Mouse (Mus musculus): Measurements from ENCODE around the gene Lipe. TPM values are rescaled to one million over a fixed set of nuclear protein-coding genes. Genes with fewer than 3 reads are reported as not detected.
"Not testable (repeated sequence)": the region's sequence is repeated elsewhere in the genome, so short reads cannot be mapped to it uniquely, and the experiment has no call there.

Gene Lipe
- polyA plus RNA-seq, 1 experiment from 2014 or later, result 10.9 TPM

GRCm38 (mm10) chr7:25432381-25432780, 33.9 kb upstream of the Lipe start:
- no peak overlapping the region for H3K9ac ChIP-seq
- no peak overlapping the region for H3K4me2 ChIP-seq (replicated peaks)
- no peaks in the 10 kb centered on the region for H3K36me3 ChIP-seq
- H3K4me3 ChIP-seq, result no peak overlapping the region
- peaks cover 8% of the 10 kb centered on the region; the same call in 1 of the 2 replicates for H3K4me1 ChIP-seq
- H3K27ac ChIP-seq, result no peak overlapping the region
- WGBS, result 87% methylated on average over 6 of the region's 6 CpGs
- no peaks in the 10 kb centered on the region for H3K27me3 ChIP-seq
- ATAC-seq (ENCODE audit: insufficient number of reproducible peaks, insufficient read depth, low FRiP score, low TSS enrichment), result no peak
- H3K9me3 ChIP-seq, result no peaks in the 10 kb centered on the region

DNA sequence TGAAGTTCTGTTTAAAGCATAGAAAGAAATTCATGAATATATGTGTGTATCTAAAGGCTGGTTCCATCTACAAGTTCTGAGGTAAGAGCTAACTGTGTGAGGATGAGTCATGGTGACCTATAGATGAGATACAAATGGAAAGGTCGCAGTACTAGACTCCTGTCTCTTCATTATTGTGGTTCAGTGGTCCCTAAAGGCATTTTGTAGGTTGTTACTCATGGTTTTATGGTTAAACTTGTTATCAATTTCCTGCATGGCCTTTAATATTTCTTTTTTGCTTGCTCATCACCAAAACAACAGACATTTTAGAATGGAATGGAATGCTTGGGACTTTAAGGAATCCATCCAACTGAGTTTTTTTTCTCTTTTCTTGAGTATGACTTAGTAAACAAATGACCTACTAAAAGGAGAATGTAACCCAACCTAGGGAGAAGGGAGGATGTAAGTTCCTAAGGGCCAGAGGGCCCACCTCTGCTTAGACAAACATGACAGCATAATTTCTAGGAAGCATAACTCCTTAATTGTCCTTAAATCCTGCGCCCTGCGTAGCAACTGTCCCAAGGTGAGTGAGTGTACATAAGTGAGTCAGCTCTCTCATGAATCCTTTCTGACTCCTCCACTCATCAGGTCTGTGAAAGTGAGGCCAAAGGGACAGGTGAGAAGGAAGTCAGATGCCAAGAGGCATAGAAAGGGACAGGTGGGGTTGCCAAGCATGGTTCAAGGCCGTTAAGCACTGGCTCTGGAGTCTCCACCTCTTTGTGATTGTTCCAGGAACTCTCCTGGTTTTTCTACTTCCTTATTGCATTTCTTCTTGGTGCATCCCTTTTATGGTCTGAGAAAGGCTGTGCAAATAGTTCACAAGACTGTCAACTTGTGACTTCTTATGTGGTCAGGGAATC, 31.6 kb upstream of the Lipe start:
- 78% methylated on average over 4 of the region's 4 CpGs for WGBS
- no peak overlapping the region for H3K4me2 ChIP-seq (replicated peaks)
- H3K4me3 ChIP-seq, result no peak overlapping the region
- no peak for ATAC-seq (ENCODE audit: insufficient number of reproducible peaks, insufficient read depth, low FRiP score, low TSS enrichment)
- H3K4me1 ChIP-seq, result peaks cover 5% of the 10 kb centered on the region; the same call in 1 of the 2 replicates
- no peaks in the 10 kb centered on the region for H3K36me3 ChIP-seq
- no peak overlapping the region for H3K9ac ChIP-seq
- no peaks in the 10 kb centered on the region for H3K9me3 ChIP-seq
- H3K27me3 ChIP-seq, result no peaks in the 10 kb centered on the region
- no peak overlapping the region for H3K27ac ChIP-seq

DNA sequence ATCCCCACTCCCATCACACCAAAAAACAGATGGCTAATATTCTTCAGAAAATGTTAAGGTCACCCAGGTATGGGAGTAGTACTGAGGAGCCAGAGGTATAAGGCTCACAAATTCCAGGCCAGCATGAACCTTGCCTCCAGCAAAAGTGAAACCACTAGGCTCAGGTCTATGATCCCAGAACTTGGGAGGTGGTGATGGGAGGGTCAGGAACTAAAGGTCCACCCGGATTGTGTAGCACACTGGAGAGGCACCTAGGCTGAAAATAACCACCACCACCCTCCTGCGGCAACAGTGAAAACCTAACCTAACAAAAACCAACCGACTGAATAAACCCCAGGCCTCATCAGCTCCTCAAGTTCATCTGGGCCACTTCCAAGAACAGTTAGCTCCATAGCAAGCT, 29.8 kb upstream of the Lipe start:
- Histone ChIP-seq H3K9me3 (no peaks in the 10 kb centered on the region), H3K27ac (no peak overlapping the region), H3K9ac (no peak overlapping the region), H3K4me3 (no peak overlapping the region), H3K27me3 (no peaks in the 10 kb centered on the region), H3K4me1 (peaks cover 2% of the 10 kb centered on the region; the same call in 1 of the 2 replicates), H3K4me2 (replicated peaks) (no peak overlapping the region), H3K36me3 (no peaks in the 10 kb centered on the region)
- no peak for ATAC-seq (ENCODE audit: insufficient number of reproducible peaks, insufficient read depth, low FRiP score, low TSS enrichment)
- 90% methylated on average over 3 of the region's 3 CpGs for WGBS

GRCm38 (mm10) chr7:25427144-25427543, 28.6 kb upstream of the Lipe start:
- no peak overlapping the region for H3K4me2 ChIP-seq (replicated peaks)
- H3K9ac ChIP-seq, result no peak overlapping the region
- WGBS, result 78% methylated on average over 5 of the region's 5 CpGs
- H3K36me3 ChIP-seq, result no peaks in the 10 kb centered on the region
- H3K27me3 ChIP-seq, result peaks cover 7% of the 10 kb centered on the region
- 0 out of 2 replicates have a peak, but pooled peaks cover 5% of the 10 kb centered on the region for H3K4me1 ChIP-seq
- no peaks in the 10 kb centered on the region for H3K9me3 ChIP-seq
- no peak for ATAC-seq (ENCODE audit: insufficient number of reproducible peaks, insufficient read depth, low FRiP score, low TSS enrichment)
- no peak overlapping the region for H3K4me3 ChIP-seq
- no peak overlapping the region for H3K27ac ChIP-seq

DNA sequence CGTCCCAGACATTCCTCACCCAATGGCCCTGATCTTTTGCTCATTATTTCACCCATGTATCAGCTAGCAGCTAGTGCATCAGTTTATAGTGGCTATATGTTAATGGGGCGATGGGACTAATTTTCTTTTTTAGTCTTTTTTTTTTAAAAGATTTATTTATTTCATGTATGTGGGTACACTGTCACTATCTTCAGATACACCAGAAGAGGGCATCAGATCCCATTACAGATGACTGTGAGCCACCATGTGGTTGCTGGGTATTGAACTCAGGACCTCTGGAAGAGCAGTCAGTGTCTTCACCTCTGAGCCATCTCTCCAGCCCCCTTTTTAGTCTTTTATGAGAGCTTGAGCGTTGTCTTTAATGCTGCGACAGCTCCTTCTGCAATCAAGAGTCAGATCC, 27.9 kb upstream of the Lipe start:
- not testable (repeated sequence) for ATAC-seq (ENCODE audit: insufficient number of reproducible peaks, insufficient read depth, low FRiP score, low TSS enrichment); H3K27ac ChIP-seq; H3K36me3 ChIP-seq; H3K9ac ChIP-seq; H3K4me3 ChIP-seq; H3K4me2 ChIP-seq (replicated peaks); H3K4me1 ChIP-seq; H3K9me3 ChIP-seq
- WGBS, result 91% methylated on average over 4 of the region's 4 CpGs
- H3K27me3 ChIP-seq, result peaks cover 13% of the 10 kb centered on the region

GRCm38 (mm10) chr7:25424429-25424828, 25.9 kb upstream of the Lipe start:
- no peak overlapping the region for H3K4me3 ChIP-seq
- H3K4me1 ChIP-seq, result 0 out of 2 replicates have a peak, but pooled peaks cover 5% of the 10 kb centered on the region
- ATAC-seq (ENCODE audit: insufficient number of reproducible peaks, insufficient read depth, low FRiP score, low TSS enrichment), result no peak
- no peak overlapping the region for H3K9ac ChIP-seq
- H3K9me3 ChIP-seq, result no peaks in the 10 kb centered on the region
- H3K4me2 ChIP-seq (replicated peaks), result no peak overlapping the region
- no peaks in the 10 kb centered on the region for H3K36me3 ChIP-seq
- 30% methylated on average over 4 of the region's 4 CpGs for WGBS
- no peak overlapping the region for H3K27ac ChIP-seq
- peaks cover 14% of the 10 kb centered on the region for H3K27me3 ChIP-seq

GRCm38 (mm10) chr7:25422286-25422841, 23.9 kb upstream of the Lipe start:
- Histone ChIP-seq H3K27ac (no peak overlapping the region), H3K4me1 (0 out of 2 replicates have a peak, but pooled peaks cover 5% of the 10 kb centered on the region), H3K4me3 (no peak overlapping the region), H3K9me3 (no peaks in the 10 kb centered on the region), H3K27me3 (peaks cover 14% of the 10 kb centered on the region), H3K36me3 (no peaks in the 10 kb centered on the region), H3K9ac (no peak overlapping the region), H3K4me2 (replicated peaks) (no peak overlapping the region)
- ATAC-seq (ENCODE audit: insufficient number of reproducible peaks, insufficient read depth, low FRiP score, low TSS enrichment), result no peak
- WGBS, result 68% methylated on average over 16 of the region's 16 CpGs

DNA sequence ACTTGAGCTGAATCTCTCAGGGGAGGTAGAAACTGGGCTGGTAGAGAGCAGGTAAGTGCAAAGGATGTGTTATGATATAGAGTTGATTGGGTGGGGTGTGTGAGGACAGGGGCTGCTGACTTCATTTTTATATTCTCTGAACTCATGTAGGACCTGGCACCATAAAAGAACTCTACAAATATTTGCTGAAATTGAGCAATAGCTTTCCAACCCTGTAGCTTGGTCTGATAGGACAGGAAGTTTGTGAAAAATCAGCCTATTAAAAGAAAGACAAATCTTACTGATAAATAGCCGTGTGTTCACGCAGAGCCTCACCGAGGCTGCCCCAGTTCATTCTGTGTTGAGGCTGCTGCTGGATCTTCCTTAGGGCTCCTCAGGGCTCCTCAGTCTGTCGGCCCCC, 21.4 kb upstream of the Lipe start:
- no peak for ATAC-seq (ENCODE audit: insufficient number of reproducible peaks, insufficient read depth, low FRiP score, low TSS enrichment)
- H3K27me3 ChIP-seq, result peaks cover 14% of the 10 kb centered on the region
- no peaks in the 10 kb centered on the region for H3K36me3 ChIP-seq
- H3K4me3 ChIP-seq, result no peak overlapping the region
- 85% methylated on average over 4 of the region's 4 CpGs for WGBS
- H3K4me2 ChIP-seq (replicated peaks), result no peak overlapping the region
- no peak overlapping the region for H3K9ac ChIP-seq
- H3K27ac ChIP-seq, result no peak overlapping the region
- H3K9me3 ChIP-seq, result no peaks in the 10 kb centered on the region
- 0 out of 2 replicates have a peak, but pooled peaks cover 5% of the 10 kb centered on the region for H3K4me1 ChIP-seq

GRCm38 (mm10) chr7:25419536-25419935, 21.0 kb upstream of the Lipe start:
- 0 out of 2 replicates have a peak, but pooled peaks cover 5% of the 10 kb centered on the region for H3K4me1 ChIP-seq
- H3K4me2 ChIP-seq (replicated peaks), result no peak overlapping the region
- no peak overlapping the region for H3K27ac ChIP-seq
- H3K9me3 ChIP-seq, result no peaks in the 10 kb centered on the region
- H3K9ac ChIP-seq, result no peak overlapping the region
- ATAC-seq (ENCODE audit: insufficient number of reproducible peaks, insufficient read depth, low FRiP score, low TSS enrichment), result no peak
- H3K36me3 ChIP-seq, result no peaks in the 10 kb centered on the region
- H3K4me3 ChIP-seq, result no peak overlapping the region
- peaks cover 14% of the 10 kb centered on the region for H3K27me3 ChIP-seq
- WGBS, result 77% methylated on average over 8 of the region's 8 CpGs

- 85% methylated on average over 1 of the region's 1 CpGs for WGBS
Measured at GRCm38 (mm10) chr7:25417597-25417996, 19.1 kb upstream of the Lipe start.

DNA sequence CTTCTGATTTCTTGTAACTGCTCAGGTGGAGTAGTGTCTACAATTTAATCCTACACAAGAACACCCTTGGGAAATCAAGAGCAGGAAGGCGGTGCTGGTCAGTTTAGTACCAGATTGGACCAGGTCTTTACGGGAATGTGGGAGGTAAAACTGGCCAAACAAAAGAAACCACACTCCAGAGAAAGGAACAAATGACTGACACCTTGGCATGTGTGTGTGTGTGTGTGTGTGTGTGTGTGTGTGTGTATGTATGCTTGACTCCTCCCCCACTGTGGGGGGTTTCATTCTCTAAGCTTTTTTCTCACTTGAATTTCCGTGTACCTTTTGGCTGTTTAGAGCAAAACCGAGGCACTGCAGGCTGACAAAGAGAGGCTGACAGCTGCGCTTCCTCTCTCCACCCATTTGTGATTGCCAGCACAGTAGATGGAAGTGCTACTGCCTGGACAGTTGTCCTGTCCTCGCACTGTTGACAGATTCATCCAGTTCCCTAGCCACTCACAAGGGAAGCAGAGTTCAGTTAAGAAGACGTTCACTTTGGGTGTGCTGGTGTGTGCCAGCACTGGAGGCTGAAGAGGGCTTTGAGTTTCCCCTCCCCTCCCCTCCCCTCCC, 14.4 kb upstream of the Lipe start, which contains the start of gene Cxcl17:
Gene Cxcl17, minus strand, starts transcription at position 54 of the 609 bp plus-strand sequence.
- 34% methylated on average over 7 of the region's 7 CpGs for WGBS
- Histone ChIP-seq H3K4me1 (no peaks in the 10 kb centered on the region), H3K36me3 (no peaks in the 10 kb centered on the region), H3K27me3 (no peaks in the 10 kb centered on the region), H3K27ac (no peak within 1 kb of the TSS), H3K9ac (no peak within 1 kb of the TSS), H3K4me2 (replicated peaks) (no peak within 1 kb of the TSS), H3K4me3 (no peak within 1 kb of the TSS), H3K9me3 (no peaks in the 10 kb centered on the region)
- ATAC-seq (ENCODE audit: insufficient number of reproducible peaks, insufficient read depth, low FRiP score, low TSS enrichment), result no peak

More at GRCm38 (mm10) chr7:25417597-25417996, 19.1 kb upstream of the Lipe start:
- Histone ChIP-seq H3K9ac (no peak overlapping the region), H3K27ac (no peak overlapping the region), H3K36me3 (no peaks in the 10 kb centered on the region), H3K4me1 (0 out of 2 replicates have a peak, but pooled peaks cover 4% of the 10 kb centered on the region), H3K27me3 (peaks cover 11% of the 10 kb centered on the region), H3K9me3 (no peaks in the 10 kb centered on the region), H3K4me3 (no peak overlapping the region), H3K4me2 (replicated peaks) (no peak overlapping the region)
- no peak for ATAC-seq (ENCODE audit: insufficient number of reproducible peaks, insufficient read depth, low FRiP score, low TSS enrichment)

All from embryonic facial prominence, embryonic 12.5 days (tissue).